Mouse (Mus musculus) G1E (cell line): ENCODE measurements around the gene Plekhg5.

Source experiments
- CTCF ChIP-seq: IDR thresholded peaks from 2 replicates; pipeline ENCODE4 v1.5.1; 2012; ENCODE audit warnings: low read depth, low read length, inconsistent platforms, mixed read lengths
- GATA1 ChIP-seq: IDR thresholded peaks from 2 replicates; pipeline ENCODE4 v1.6.1; 2012; ENCODE audit warnings: borderline replicate concordance, low read length, inconsistent platforms, mixed read lengths

DNA sequence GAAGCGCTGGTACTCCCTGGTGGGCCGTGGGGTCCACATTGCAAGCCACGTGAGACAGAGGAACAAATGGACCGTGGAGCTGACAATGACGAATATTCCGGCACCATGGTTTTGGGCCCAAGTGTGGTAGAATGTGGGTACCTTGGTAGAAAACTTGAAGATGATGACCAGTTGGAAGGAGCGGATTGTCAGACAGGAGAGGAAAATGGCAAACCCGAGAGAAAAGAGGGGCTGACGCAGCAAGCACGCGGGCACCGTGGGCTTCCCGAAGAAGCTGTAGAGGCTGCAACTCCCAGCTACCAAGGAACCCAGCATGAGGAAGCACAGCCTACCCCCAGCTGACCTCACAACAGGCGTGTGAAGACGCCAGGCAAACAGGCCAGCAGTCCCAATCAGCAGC is 43.8 kb upstream of the Plekhg5 start:
- no peak for TF ChIP-seq CTCF
- TF ChIP-seq GATA1, result no peak
